Mouse (Mus musculus): ENCODE results near the gene Tef. TPM values are rescaled to one million over a fixed set of nuclear protein-coding genes. Genes with fewer than 3 reads are reported as not detected.

Tef gene
- 1 to 10 TPM; 5.2 to 7.3 TPM for polyA plus RNA-seq (2017; shearing (Covaris generic))

GRCm38 (mm10) chr15:81802001-81802890 is at the start of gene Tef:
Gene Tef, plus strand, starts transcription at chr15:81802421.
- peak; percentile 80 for ATAC-seq

GRCm38 (mm10) chr15:81753669-81754068 is 48.6 kb upstream of the Tef start:
- no peak for ATAC-seq

GRCm38 (mm10) chr15:81758701-81759100 is 43.5 kb upstream of the Tef start:
- no peak for ATAC-seq

- ATAC-seq = no peak
Observed at GRCm38 (mm10) chr15:81759542-81759941, 42.7 kb upstream of the Tef start.

GRCm38 (mm10) chr15:81760361-81761079 is 41.7 kb upstream of the Tef start:
- ATAC-seq = no peak

GRCm38 (mm10) chr15:81761381-81761780 is 40.8 kb upstream of the Tef start:
- ATAC-seq = no peak

- no peak for ATAC-seq
Observed at GRCm38 (mm10) chr15:81761959-81762358, 40.3 kb upstream of the Tef start.

GRCm38 (mm10) chr15:81764573-81764972 is 37.6 kb upstream of the Tef start:
- no peak for ATAC-seq

- no peak for ATAC-seq
Observed at GRCm38 (mm10) chr15:81765651-81766050, 36.6 kb upstream of the Tef start.

GRCm38 (mm10) chr15:81766439-81766838 is 35.8 kb upstream of the Tef start:
- ATAC-seq = no peak

- ATAC-seq = no peak
Observed at GRCm38 (mm10) chr15:81769037-81769436, 33.2 kb upstream of the Tef start.

- no peak for ATAC-seq
Observed at GRCm38 (mm10) chr15:81772431-81773120, 29.6 kb upstream of the Tef start.

GRCm38 (mm10) chr15:81774505-81775171 is 27.6 kb upstream of the Tef start:
- ATAC-seq = no peak

GRCm38 (mm10) chr15:81776631-81777422 is 25.4 kb upstream of the Tef start:
- ATAC-seq = no peak

- ATAC-seq = no peak
Observed at GRCm38 (mm10) chr15:81781816-81782215, 20.4 kb upstream of the Tef start.

- ATAC-seq = no peak
Observed at GRCm38 (mm10) chr15:81784762-81785161, 17.5 kb upstream of the Tef start.

- no peak for ATAC-seq
Observed at GRCm38 (mm10) chr15:81785701-81786100, 16.5 kb upstream of the Tef start.

- no peak for ATAC-seq
Observed at GRCm38 (mm10) chr15:81787525-81787924, 14.7 kb upstream of the Tef start.

- no peak for ATAC-seq
Observed at GRCm38 (mm10) chr15:81792444-81792843, 9.8 kb upstream of the Tef start.

- ATAC-seq = no peak
Observed at GRCm38 (mm10) chr15:81796228-81796627, 6.0 kb upstream of the Tef start.

- no peak for ATAC-seq
Observed at GRCm38 (mm10) chr15:81797861-81798260, 4.4 kb upstream of the Tef start.

GRCm38 (mm10) chr15:81798421-81798820 is 3.8 kb upstream of the Tef start:
- ATAC-seq = no peak
